Mouse (Mus musculus) retina, adult 2 months (tissue): Measurements from ENCODE around the gene Slc9a9.

Experiments used
- DNase-seq: peaks from one replicate; pipeline ENCODE4 v3.0.0-alpha.2; 2012; ENCODE audit warnings: low read depth, low spot score

Gene Slc9a9

GRCm38 (mm10) chr9:94732136-94732535 is 62.4 kb downstream of the Slc9a9 start:
- DNase-seq: no peak

GRCm38 (mm10) chr9:94732599-94733287 is 63.0 kb downstream of the Slc9a9 start:
- DNase-seq: no peak

- no peak for DNase-seq
Observed at GRCm38 (mm10) chr9:94734320-94734719, 64.6 kb downstream of the Slc9a9 start.

- no peak for DNase-seq
Observed at GRCm38 (mm10) chr9:94737226-94737625, 67.5 kb downstream of the Slc9a9 start.

DNA sequence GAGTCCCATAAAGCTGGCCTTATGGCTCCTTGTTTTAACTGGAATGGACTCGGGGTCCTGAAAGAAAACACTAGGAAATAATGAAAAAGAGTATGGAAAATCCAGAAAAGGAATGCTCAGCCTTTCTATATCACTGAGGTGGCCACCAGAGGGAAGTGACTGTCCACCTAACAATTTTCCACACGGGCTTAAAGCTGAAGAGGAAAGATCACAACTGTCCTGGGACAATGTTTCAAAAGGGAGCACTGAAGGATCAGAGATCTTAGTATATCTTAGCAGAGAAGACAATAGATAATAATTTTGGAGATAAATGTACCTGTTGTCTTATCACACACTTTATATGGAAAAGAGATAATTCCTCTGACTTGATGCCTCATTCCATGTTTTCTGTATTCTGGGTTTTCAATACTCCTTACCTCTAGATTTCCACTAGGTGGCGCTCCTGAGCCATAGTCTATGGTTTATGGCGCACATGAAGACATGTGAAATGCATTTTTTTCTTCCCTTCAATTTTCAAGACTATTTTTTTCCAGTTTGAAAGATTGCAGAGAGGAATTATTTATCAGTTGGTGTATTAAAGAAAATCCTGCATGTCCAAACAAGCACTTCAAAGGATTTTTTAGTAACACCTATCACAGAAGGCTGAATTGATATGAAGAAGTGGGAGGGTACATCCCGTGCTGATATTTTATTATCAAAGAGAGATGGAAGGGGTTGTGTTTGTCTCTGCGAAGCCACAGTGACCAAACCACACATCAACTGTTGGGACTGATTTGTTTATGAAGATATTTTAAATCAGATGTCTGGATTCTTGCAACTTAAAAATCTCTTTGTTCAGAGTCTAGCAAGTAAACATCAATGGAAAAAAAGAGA is 69.1 kb downstream of the Slc9a9 start:
- peak; percentile 66 for DNase-seq

DNA sequence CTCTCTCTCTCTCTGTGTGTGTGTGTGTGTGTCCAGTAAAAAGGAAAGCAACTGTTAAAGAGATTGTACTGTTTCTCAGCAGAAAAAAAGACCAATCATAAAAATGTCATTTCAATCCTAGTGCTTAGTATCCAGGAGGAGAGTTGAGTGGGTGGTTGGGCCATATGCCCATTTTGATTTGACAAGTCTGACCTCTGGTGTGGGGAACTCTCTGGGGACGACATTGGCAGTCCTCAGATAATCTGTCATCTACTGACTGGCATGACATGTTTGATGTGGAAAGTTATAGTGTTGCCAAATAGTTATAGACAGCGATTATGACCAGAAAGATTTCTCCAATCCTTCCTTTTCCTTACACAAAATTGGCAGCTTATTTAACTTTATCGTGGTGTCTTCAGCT is 71.1 kb downstream of the Slc9a9 start:
- no peak for DNase-seq

GRCm38 (mm10) chr9:94743291-94743690 is 73.6 kb downstream of the Slc9a9 start:
- DNase-seq: no peak

DNA sequence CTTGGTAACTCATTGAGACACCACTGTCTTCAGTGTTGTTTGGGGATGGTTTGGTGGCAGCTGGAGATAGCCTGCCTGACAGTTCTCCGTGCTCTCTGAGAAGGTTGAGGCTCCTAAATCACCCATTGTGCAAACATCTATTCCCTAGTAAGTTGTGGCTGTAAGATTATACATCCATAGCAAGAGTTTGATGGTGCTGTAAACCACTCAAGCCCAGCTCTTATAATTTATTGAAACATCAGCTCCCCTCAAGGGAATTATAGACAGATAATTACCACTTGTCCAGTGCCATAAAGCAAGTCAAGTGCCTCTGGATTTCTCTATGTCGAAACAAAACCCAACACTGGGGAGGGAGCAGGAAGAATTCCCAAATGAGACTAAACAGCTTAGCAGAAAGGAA is 78.8 kb downstream of the Slc9a9 start:
- DNase-seq: no peak

DNA sequence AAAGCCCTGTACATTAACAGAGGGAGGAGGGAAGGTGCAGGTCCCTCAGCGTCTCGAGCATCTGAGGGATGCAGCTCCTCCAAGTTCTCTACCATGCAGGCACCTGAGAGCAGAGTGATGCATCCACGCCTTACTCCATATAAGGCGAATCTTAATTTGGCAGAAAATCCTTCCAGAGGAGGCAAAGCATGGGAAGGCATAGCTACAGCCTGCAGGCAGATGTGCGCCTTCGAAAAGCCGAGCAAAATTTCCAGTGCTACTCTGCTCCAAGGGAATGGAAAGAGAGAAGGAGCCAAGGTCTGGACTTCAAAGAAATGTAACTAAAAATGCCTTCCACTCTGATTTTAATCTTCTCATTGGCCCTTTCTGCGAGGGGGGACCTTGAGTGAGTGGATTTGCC is 80.5 kb downstream of the Slc9a9 start:
- DNase-seq: no peak

DNA sequence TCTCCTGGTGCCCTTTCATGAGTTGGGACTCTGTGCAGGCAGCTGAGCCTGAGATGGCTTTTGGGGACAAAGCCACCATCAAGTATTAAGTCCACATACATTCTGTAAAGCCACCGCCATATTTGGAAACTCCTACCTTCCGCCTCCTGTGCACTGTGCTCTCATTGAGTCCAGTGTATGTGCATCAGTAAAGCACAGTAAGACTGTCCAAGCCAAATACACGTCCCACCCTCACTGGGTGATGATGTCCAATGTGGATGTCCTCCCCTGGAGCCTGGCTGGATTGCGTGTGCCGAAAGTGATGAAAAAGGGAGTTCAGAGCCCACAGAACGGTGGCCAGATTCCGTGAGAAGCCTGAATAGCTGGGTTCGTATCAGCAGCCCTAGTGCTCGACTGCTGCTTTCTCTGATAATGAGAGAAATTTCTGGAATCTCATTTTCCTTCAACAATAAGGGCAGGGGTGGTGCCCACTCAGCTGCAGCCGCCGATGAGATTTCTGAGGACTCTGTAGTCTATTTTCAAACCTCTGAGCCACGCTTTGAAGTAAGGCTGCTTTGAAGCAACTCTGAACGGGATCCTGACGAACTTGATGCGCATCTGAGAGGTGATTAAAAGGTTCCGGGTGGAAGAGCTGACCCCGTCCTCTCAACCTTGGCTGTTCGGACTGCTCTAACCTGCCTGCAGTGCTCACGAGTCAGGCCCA is 81.4 kb downstream of the Slc9a9 start:
- no peak for DNase-seq

GRCm38 (mm10) chr9:94751638-94752021 is 81.9 kb downstream of the Slc9a9 start:
- DNase-seq: no peak

DNA sequence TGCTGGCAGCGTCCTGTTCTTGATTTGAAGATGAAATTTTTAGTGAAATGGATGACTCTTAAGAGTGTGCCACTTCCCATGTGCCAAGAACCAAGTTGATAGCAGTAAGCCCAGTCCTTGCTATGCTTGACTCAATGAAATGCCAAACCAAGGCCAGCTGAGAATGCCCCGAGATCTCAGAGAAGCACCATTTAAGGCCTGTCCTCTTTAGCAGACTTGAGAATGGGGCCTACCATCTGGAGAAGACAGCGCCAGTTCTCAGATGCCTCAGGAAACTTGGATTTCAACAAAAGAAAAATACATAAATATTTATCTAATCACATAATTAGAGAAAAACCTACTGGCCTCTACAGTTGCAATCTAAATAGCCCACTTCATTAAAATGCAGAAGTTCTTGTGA is 82.4 kb downstream of the Slc9a9 start:
- no peak for DNase-seq

DNA sequence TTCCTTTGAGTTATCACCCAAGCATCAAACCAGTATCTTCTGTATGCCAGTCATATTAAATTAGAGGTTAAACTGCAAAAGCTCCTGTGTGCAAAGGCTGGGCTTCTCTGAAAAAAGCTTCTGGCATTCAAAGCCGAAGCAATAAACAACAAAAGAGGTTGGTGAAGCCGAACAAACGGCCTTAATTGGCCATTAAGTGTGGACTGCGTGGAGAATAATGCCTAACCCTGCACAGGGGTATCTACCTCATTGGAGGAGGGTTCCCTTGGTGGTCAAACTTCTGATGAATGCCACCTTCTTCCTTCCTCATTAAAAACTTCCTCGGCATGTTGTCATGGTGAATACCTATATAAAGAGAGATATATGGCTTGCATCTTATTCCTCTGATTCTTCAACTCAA is 90.2 kb downstream of the Slc9a9 start:
- DNase-seq: no peak

DNA sequence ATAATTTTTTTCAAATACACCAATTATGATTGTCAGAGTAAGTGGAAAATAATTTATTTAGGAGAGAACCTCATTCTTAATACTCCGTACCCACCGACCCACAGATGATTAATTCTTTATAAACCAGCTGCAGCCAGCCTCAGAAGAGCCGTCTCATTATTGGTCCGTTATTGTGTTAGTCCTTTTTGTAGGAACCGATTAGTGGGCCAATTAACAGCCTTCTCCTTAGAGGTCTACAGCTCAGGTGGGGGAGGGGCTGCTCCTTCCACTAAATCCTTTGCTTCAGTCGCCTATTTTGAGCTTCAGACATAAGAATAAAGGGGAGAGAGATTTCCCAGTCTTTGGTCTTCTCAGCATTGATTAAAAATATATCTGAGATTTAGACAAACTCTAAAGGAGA is 98.4 kb downstream of the Slc9a9 start:
- no peak for DNase-seq

GRCm38 (mm10) chr9:94768524-94768923 is 98.8 kb downstream of the Slc9a9 start:
- DNase-seq: no peak

DNA sequence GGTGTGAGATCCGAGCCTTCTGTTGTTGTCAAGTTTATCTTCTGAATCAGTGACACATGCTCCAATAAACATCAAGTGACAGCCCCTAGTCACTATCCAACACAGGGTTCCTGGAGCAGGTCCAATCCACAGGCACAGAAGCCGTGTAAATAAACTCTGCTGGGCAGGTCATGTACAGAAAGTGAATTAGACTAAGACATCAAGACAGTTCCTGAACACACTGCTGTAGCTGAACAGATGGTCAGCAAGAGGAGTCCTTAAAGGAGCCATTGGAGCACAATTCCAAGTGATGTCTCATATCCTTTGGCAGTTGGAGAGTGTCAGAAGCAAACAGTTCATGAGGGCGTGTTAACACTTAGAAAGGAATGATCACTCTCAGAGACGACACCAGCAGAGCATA is 103.6 kb downstream of the Slc9a9 start:
- no peak for DNase-seq

DNA sequence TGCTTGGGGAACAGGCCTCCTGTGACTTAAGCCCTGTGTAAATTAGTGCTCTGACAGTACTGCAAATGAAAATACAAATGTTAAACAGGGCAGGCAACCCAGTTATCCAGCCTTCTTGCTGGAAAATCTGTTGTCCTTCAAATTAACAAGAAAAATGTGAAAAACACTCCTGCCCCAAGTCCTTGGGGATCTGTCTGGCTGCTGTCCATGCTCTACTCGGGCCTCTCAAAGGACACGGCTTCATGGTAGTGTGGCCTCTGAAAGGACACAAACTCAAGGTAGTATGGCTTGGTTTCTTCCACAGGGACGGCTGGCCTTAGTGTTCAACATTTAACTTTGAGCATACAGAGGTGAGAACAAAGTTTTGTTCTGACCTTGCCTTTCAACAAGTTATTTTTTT is 118.6 kb downstream of the Slc9a9 start:
- no peak for DNase-seq

GRCm38 (mm10) chr9:94790966-94791365 is 121.3 kb downstream of the Slc9a9 start:
- no peak for DNase-seq

GRCm38 (mm10) chr9:94803073-94803472 is 133.4 kb downstream of the Slc9a9 start:
- no peak for DNase-seq

- no peak for DNase-seq
Observed at GRCm38 (mm10) chr9:94805506-94805905, 135.8 kb downstream of the Slc9a9 start.

- no peak for DNase-seq
Observed at GRCm38 (mm10) chr9:94815518-94815917, 145.8 kb downstream of the Slc9a9 start.

DNA sequence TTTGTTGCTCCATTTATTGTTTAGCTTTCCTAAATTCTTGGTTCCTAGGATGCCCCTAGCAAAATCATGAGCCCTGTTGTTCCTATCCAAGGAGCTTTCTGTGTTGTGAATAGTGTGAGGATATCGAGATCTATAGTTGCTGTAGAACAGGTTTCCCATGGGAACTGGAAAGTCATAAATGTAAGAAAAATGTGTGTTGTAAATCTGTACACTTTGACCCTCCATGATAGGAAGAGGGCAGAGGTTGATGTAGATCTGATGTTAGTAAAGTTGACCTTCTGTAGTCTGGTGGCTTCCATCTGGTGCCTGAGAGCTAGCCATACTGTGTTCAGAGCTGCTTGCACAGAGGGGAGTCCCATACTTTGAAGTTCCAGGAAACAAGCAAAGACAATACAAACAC is 151.6 kb downstream of the Slc9a9 start:
- no peak for DNase-seq

DNA sequence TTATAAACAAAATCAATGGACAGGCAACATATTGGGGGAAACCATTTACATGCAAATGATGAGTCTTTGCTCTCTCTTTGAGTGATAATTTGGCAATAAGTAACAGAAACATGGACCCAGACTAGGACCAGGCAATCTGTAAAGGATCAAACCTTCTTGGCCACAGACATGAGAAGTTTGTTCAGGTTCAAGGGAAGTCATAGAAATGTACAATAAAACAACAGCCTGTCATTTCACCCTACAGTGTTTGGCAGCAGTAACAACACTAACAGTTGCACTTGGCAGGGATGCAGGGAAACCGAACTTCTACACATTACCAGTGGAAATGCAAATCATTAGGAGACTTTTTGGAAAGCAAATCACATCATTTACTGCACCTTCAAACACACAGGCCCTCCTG is 164.1 kb downstream of the Slc9a9 start:
- no peak for DNase-seq
